Mouse (Mus musculus) heart, adult 2 months (tissue): ENCODE results near the gene Nxph4. TPM values are rescaled to one million over a fixed set of nuclear protein-coding genes. Genes with fewer than 3 reads are reported as not detected.
A peak's percentile ranks its signal among the peaks of the same experiment; 100 is the strongest.

ENCODE experiments used
- DNase-seq, 2 experiments: peaks; one replicate each; pipeline ENCODE4 v3.0.0; 2021
- H3K27ac ChIP-seq: fragments of 200-600 bp; 2 replicates; pipeline ENCODE4 v1.8.1; 2022
- H3K27me3 ChIP-seq: fragments of 200-500 bp; 2 replicates; pipeline ENCODE4 v1.6.1; 2012; ENCODE audit warnings: mild to moderate bottlenecking, low read length, inconsistent platforms, mixed read lengths; ENCODE audit not compliant: control insufficient read depth, insufficient read depth
- H3K36me3 ChIP-seq: fragments of 200-500 bp; 2 replicates; pipeline ENCODE4 v1.6.1; 2012; ENCODE audit warnings: low read length, inconsistent platforms; ENCODE audit not compliant: control insufficient read depth, insufficient read depth
- H3K4me1 ChIP-seq: fragments of 200-500 bp; 2 replicates; pipeline ENCODE4 v1.6.1; 2011; ENCODE audit warnings: low read length; ENCODE audit not compliant: control insufficient read depth, insufficient read depth
- H3K4me3 ChIP-seq: fragments of 200-600 bp; 2 replicates; pipeline ENCODE4 v1.8.1; 2022
- H3K79me2 ChIP-seq: fragments of 200-500 bp; replicated peaks from 2 replicates; pipeline ENCODE4 v1.6.1; 2012; ENCODE audit warnings: mild to moderate bottlenecking, inconsistent platforms, low read length, moderate library complexity, mixed read lengths; ENCODE audit not compliant: control insufficient read depth, insufficient read depth
- H3K9ac ChIP-seq: fragments of 200-500 bp; 2 replicates; pipeline ENCODE4 v1.6.1; 2012; ENCODE audit warnings: low read depth, mild to moderate bottlenecking, control low read depth, inconsistent platforms, low read length, mixed read lengths
- CTCF ChIP-seq: fragments of 200-600 bp; IDR thresholded peaks from 2 replicates; pipeline ENCODE4 v1.8.1; 2022; ENCODE audit warnings: antibody characterized with exemption, mild to moderate bottlenecking, moderate library complexity
- EP300 ChIP-seq: fragments of 200-500 bp; IDR thresholded peaks from 2 replicates; pipeline ENCODE4 v1.6.1; 2011; ENCODE audit warnings: low read depth, low read length, control low read depth; ENCODE audit not compliant: insufficient read depth
- POLR2A ChIP-seq: fragments of 200-500 bp; IDR thresholded peaks from 2 replicates; pipeline ENCODE4 v1.6.1; 2011; ENCODE audit warnings: mild to moderate bottlenecking, low read depth, low read length, control low read depth; ENCODE audit not compliant: insufficient read depth
- WGBS: fragments of 180-500 bp; shearing (Covaris S2); methylation state at CpG from one replicate; pipeline ENCODE4 v1.1.7; 2018; 5-methylcytosine and 5-hydroxymethylcytosine counted together
- intact Hi-C: fragments of 180-260 bp; cut with DNase I; formaldehyde crosslinking; loops from one replicate; pipeline ENCODE4 v1.15.1; 2025
- polyA plus RNA-seq: library from polyadenylated mRNA; depleted of rRNA; stranded (reverse); fragments of >200 nt; gene quantifications from 2 replicates; pipeline ENCODE4 v1.2.3, GENCODE M21; 2012
- total RNA-seq, 2 experiments: library from RNA; stranded (reverse); gene quantifications; 2 replicates each; pipeline ENCODE4 v1.2.3; 2021

Nxph4 gene
- total and polyA plus RNA-seq, 3 experiments, result 0.34 to 0.68 (median 0.39) TPM

DNA sequence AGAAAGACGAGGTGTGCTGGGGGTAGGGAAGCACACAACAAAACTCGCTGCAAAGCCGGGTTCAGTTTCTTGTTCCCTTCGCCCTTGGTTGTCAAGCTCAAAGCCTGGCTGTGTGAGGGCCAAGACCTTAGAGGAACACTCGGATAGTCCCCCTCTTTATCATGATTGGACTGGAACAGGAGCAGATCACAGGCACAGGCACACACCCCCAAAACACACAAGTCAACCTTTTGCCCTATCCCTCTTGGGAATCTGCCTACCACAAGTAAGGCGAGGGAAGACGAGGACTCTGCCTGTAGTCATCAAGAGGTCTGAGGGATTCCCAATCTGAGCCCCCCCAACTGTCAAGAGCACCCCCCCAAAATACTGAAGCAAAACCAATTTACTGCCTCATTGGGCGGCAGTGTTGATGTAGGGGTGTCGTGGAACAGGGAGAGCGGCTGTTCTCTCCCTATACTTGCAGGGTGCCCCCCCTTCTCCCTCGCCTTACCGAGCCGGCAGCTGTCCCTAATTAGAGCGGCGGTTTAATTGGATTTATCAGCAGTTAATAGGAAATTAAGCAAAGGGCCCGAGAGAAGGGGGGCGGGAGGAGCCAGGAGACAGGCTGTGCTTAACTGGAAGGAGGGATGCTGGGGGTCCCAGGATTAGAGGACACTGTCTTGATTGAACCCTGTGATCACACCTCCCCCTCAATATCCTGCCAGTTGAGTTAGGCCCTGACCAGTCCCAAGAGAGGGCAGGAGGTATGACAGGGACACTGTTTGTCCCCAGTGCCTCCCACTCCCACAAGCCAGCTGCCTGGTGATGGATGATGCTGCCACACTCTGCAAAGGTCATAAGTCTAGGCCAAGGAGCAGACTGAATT lies 24.3 kb downstream of the Nxph4 start:
- Histone ChIP-seq H3K27me3 (peaks cover 2% of the 10 kb centered on the region; the same call in 1 of the 2 replicates), H3K4me3 (no peak overlapping the region), H3K4me1 (peaks cover 4% of the 10 kb centered on the region; the same call in 1 of the 2 replicates), H3K9ac (no peak overlapping the region), H3K79me2 (no peaks in the 10 kb centered on the region), H3K27ac (no peak overlapping the region), H3K36me3 (no peaks in the 10 kb centered on the region)
- TF ChIP-seq CTCF (no peak), EP300 (no peak), POLR2A (no peak)
- intact Hi-C loops, result loop anchor here (1.0 to 5.0 kb wide), 2 partner anchors 28 to 112 kb away; partner anchors contain the start of gene Lrp1
- no peak for DNase-seq
- 45% methylated on average over 17 of the region's 17 CpGs for WGBS

- TF ChIP-seq POLR2A, result no peak
- peak; percentile 77 for TF ChIP-seq CTCF
- 0 out of 2 replicates have a peak, but pooled peaks have one; percentile 38 for TF ChIP-seq EP300
- no peak overlapping the region for H3K27ac ChIP-seq
- peaks cover 2% of the 10 kb centered on the region; the same call in 1 of the 2 replicates for H3K27me3 ChIP-seq
- intact Hi-C loops, result loop anchor here (1.0 kb wide), 1 partner anchor 29 kb away; no protein-coding TSS in a partner anchor
- H3K4me3 ChIP-seq, result peak overlapping the region; percentile 18
- H3K36me3 ChIP-seq, result no peaks in the 10 kb centered on the region
- H3K4me1 ChIP-seq, result peaks cover 4% of the 10 kb centered on the region; the same call in 1 of the 2 replicates
- no peak overlapping the region; the same call in 1 of the 2 replicates for H3K9ac ChIP-seq
- 3% methylated on average over 35 of the region's 35 CpGs for WGBS
- DNase-seq, result peak; percentile 76 to 86
- H3K79me2 ChIP-seq, result no peaks in the 10 kb centered on the region
Measured at GRCm38 (mm10) chr10:127509051-127509836, 25.1 kb downstream of the Nxph4 start.

DNA sequence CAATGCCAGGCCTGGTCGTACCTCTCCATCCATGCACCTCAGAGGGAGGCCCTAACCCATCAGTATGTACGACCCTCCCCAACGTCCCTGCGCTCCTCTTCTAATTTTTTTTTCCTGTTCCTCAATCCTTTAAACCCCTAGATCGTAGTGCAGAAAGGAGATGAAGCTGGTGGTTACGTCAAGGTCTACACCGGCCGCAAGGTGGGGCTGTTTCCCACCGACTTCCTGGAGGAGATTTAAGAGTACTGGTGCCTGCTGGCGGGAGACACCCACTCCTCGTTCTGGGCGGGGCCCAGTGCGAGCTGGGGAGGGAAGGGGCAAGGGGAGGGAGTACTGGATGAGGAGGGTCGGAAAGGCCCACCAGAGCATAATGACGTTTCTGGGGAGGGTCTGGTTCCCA lies 26.1 kb downstream of the Nxph4 start:
- no peak for TF ChIP-seq EP300
- TF ChIP-seq POLR2A, result no peak
- peak; percentile 69 for TF ChIP-seq CTCF
- H3K9ac ChIP-seq, result no peak overlapping the region
- H3K79me2 ChIP-seq, result no peaks in the 10 kb centered on the region
- peaks cover 2% of the 10 kb centered on the region; the same call in 1 of the 2 replicates for H3K27me3 ChIP-seq
- 25% methylated on average over 15 of the region's 15 CpGs for WGBS
- DNase-seq, result peak; percentile 65 to 71
- no peaks in the 10 kb centered on the region for H3K36me3 ChIP-seq
- H3K4me3 ChIP-seq, result no peak overlapping the region
- peaks cover 1% of the 10 kb centered on the region; the same call in 1 of the 2 replicates for H3K4me1 ChIP-seq
- H3K27ac ChIP-seq, result no peak overlapping the region
- intact Hi-C loops, result no loop called here

DNA sequence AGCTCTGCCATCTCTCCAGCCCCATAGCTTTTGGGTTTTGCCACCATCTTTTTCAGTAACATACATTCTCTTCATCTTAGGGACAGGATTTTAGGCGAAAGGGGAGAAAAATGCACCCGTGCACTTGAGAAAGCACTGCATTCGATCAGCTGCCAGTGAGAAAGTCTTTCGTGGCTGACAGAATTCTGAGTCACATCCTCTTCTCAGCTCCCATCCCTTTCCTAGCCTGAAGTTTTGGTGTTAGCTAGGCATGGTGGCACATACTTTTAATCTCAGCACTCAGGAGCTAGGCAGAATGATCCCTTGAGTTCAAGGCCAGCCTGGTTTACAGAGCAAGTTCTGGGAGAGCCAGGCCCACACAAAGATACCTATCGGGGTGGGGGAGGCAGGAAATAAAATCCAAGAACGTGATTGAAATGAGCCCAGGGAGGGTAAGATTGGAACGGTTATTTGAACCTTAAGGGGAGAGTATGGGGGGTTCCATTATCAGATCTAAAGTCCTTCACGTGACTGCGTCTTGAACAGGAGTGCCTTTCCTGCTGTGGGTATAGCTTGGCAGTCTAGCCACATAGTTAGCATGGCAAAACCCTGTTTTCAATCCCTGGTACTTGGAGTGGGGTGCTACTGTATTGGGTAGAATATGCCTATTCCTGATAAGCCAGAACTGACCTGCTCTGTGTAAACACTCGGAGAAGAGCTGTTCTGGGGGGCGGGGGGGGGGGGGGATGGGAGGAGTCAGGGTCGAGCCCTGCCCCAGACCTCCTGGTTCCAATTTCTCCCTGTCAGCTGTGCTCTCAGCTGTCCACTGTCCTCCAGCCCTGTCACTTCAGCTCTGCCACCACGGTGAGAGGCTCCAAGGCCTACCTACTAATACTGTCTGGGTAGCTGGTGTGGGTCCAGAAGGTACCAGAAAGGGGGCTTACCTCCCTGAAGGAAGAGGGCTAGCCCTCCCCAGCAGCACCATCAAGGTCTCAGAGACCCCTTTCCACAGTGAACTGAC lies 33.2 kb downstream of the Nxph4 start, which contains the start of gene Stac3:
Stac3 (plus strand) TSS at position 793 of the 1,000 bp plus-strand sequence.
- TF ChIP-seq POLR2A (no peak), CTCF (no peak), EP300 (no peak)
- Histone ChIP-seq H3K9ac (no peak within 1 kb of the TSS), H3K4me1 (no peaks in the 10 kb centered on the region), H3K36me3 (no peaks in the 10 kb centered on the region), H3K27me3 (no peaks in the 10 kb centered on the region), H3K79me2 (no peaks in the 10 kb centered on the region), H3K4me3 (no peak within 1 kb of the TSS), H3K27ac (no peak within 1 kb of the TSS)
- WGBS, result 63% methylated on average over 13 of the region's 13 CpGs
- DNase-seq, result no peak
- intact Hi-C loops, result no loop called here

GRCm38 (mm10) chr10:127500042-127500441 lies 34.3 kb downstream of the Nxph4 start:
- H3K27ac ChIP-seq, result no peak overlapping the region
- no peaks in the 10 kb centered on the region for H3K27me3 ChIP-seq
- H3K4me1 ChIP-seq, result no peaks in the 10 kb centered on the region
- no peaks in the 10 kb centered on the region for H3K36me3 ChIP-seq
- TF ChIP-seq POLR2A (no peak), EP300 (no peak), CTCF (no peak)
- no peak overlapping the region for H3K9ac ChIP-seq
- no peak overlapping the region for H3K4me3 ChIP-seq
- 89% methylated on average over 4 of the region's 4 CpGs for WGBS
- intact Hi-C loops, result no loop called here
- no peak for DNase-seq
- H3K79me2 ChIP-seq, result no peaks in the 10 kb centered on the region
